Mouse (Mus musculus): ENCODE data around the gene Kcnab3. TPM values are rescaled to one million over a fixed set of nuclear protein-coding genes. Genes with fewer than 3 reads are reported as not detected.
A peak's percentile ranks its signal among the peaks of the same experiment; 100 is the strongest.

Gene Kcnab3
- total RNA-seq, 2 experiments from 2014 or later: 6.1 to 7.8 TPM

GRCm38 (mm10) chr11:69369990-69370816, 44.1 kb downstream of the Kcnab3 start:
- DNase-seq: no peak

GRCm38 (mm10) chr11:69370817-69371215, 44.8 kb downstream of the Kcnab3 start:
- DNase-seq: no peak

- DNase-seq: no peak
Measured at GRCm38 (mm10) chr11:69371601-69372000, 45.5 kb downstream of the Kcnab3 start.

- peak in 1 of 2 experiments; percentile 41 for DNase-seq
Measured at GRCm38 (mm10) chr11:69372056-69372779, 46.2 kb downstream of the Kcnab3 start.

- DNase-seq: no peak
Measured at GRCm38 (mm10) chr11:69372780-69373170, 46.7 kb downstream of the Kcnab3 start.

GRCm38 (mm10) chr11:69373223-69373965, 47.3 kb downstream of the Kcnab3 start:
- DNase-seq: no peak

- DNase-seq: no peak
Measured at GRCm38 (mm10) chr11:69375646-69376045, 49.6 kb downstream of the Kcnab3 start.

- no peak for DNase-seq
Measured at GRCm38 (mm10) chr11:69377766-69378165, 51.7 kb downstream of the Kcnab3 start.

GRCm38 (mm10) chr11:69379600-69379999, 53.5 kb downstream of the Kcnab3 start:
- DNase-seq: no peak

GRCm38 (mm10) chr11:69381356-69381755, 55.3 kb downstream of the Kcnab3 start:
- DNase-seq: no peak

Other genes starting within 250 kb of the Kcnab3 start
- 100 to 1,000 TPM; 116 to 130 TPM for gene Vamp2, start 237.8 kb upstream of the Kcnab3 start, total RNA-seq (2021)
- 100 to 1,000 TPM; 112 to 153 TPM for gene Per1, start 231.0 kb upstream of the Kcnab3 start, total RNA-seq (2021)
- under 1 TPM; 0.17 to 0.26 TPM for gene Hes7, start 205.9 kb upstream of the Kcnab3 start, total RNA-seq (2021)
- gene 9130213A22Rik, start 203.7 kb upstream of the Kcnab3 start, total RNA-seq (2021): under 1 TPM; 0.50 to 0.76 TPM
- 1 to 10 TPM in 1 of 2 experiments, under 1 TPM in 1; 0.63 to 1.1 TPM for gene Aloxe3, start 200.4 kb upstream of the Kcnab3 start, total RNA-seq (2021)
- gene Alox12b, start 169.3 kb upstream of the Kcnab3 start, total RNA-seq (2021): not detected
- not detected for gene Alox8, start 128.4 kb upstream of the Kcnab3 start, total RNA-seq (2021)
- not detected for gene Gucy2e, start 89.2 kb upstream of the Kcnab3 start, total RNA-seq (2021)
- 1 to 10 TPM; 5.9 to 7.1 TPM for gene Cntrob, start 2.5 kb upstream of the Kcnab3 start, total RNA-seq (2021)
- 10 to 100 TPM; 62.0 to 79.3 TPM for gene Trappc1, start 2.3 kb upstream of the Kcnab3 start, total RNA-seq (2021)
- 1 to 10 TPM; 4.7 to 6.6 TPM for gene Rnf227, start 14.2 kb downstream of the Kcnab3 start, total RNA-seq (2021)
- 100 to 1,000 TPM in 1 of 2 experiments, 10 to 100 TPM in 1; 78.6 to 119 TPM for gene Chd3, start 43.1 kb downstream of the Kcnab3 start, total RNA-seq (2021)
- 100 to 1,000 TPM; 132 to 158 TPM for gene Naa38, start 69.2 kb downstream of the Kcnab3 start, total RNA-seq (2021)
- 10 to 100 TPM; 49.0 to 50.9 TPM for gene Cyb5d1, start 69.4 kb downstream of the Kcnab3 start, total RNA-seq (2021)
- gene Tmem88, start 72.0 kb downstream of the Kcnab3 start, total RNA-seq (2021): 10 to 100 TPM; 13.4 to 17.8 TPM
- 10 to 100 TPM; 31.8 to 48.0 TPM for gene Kdm6b, start 87.4 kb downstream of the Kcnab3 start, total RNA-seq (2021)
- under 1 TPM; 0.10 to 0.30 TPM for gene Dnah2, start 222.9 kb downstream of the Kcnab3 start, total RNA-seq (2021)
- 1 to 10 TPM in 1 of 2 experiments, under 1 TPM in 1; 0.66 to 1.1 TPM for gene Efnb3, start 233.9 kb downstream of the Kcnab3 start, total RNA-seq (2021)

All from adrenal gland, postnatal 36 days (tissue).